Mouse (Mus musculus) lung, adult 2 months (tissue): ENCODE results near the gene Zfp790.

Experiments used
- CTCF ChIP-seq: fragments of 200-500 bp; IDR thresholded peaks from 2 replicates; pipeline ENCODE4 v1.5.1; 2011; ENCODE audit warnings: mild to moderate bottlenecking, low read length, control low read depth; ENCODE audit not compliant: insufficient read depth
- POLR2A ChIP-seq: fragments of 200-500 bp; IDR thresholded peaks from 2 replicates; pipeline ENCODE4 v1.6.1; 2011; ENCODE audit warnings: low read depth, mild to moderate bottlenecking, control low read depth, low read length, borderline replicate concordance; ENCODE audit errors: extremely low read depth

GRCm38 (mm10) chr7:29853219-29853842 is 37.4 kb downstream of the Zfp790 start, which contains the start of gene Zfp940:
- TF ChIP-seq CTCF (no peak), POLR2A (no peak)
